Mouse (Mus musculus) brain, embryonic 14.5 days (tissue): ENCODE results near the gene Otub1.

Source experiments
- CTCF ChIP-seq: fragments of 200-500 bp; IDR thresholded peaks from 2 replicates; pipeline ENCODE4 v1.5.1; 2012; ENCODE audit warnings: inconsistent platforms, mild to moderate bottlenecking, moderate library complexity, borderline replicate concordance; ENCODE audit not compliant: insufficient read depth, insufficient read length; ENCODE audit errors: extremely low read depth
- POLR2A ChIP-seq: fragments of 200-500 bp; IDR thresholded peaks from 2 replicates; pipeline ENCODE4 v1.6.1; 2012; ENCODE audit warnings: mild to moderate bottlenecking, inconsistent platforms, borderline replicate concordance; ENCODE audit not compliant: poor library complexity, insufficient read depth, insufficient read length, severe bottlenecking; ENCODE audit errors: extremely low read depth

DNA sequence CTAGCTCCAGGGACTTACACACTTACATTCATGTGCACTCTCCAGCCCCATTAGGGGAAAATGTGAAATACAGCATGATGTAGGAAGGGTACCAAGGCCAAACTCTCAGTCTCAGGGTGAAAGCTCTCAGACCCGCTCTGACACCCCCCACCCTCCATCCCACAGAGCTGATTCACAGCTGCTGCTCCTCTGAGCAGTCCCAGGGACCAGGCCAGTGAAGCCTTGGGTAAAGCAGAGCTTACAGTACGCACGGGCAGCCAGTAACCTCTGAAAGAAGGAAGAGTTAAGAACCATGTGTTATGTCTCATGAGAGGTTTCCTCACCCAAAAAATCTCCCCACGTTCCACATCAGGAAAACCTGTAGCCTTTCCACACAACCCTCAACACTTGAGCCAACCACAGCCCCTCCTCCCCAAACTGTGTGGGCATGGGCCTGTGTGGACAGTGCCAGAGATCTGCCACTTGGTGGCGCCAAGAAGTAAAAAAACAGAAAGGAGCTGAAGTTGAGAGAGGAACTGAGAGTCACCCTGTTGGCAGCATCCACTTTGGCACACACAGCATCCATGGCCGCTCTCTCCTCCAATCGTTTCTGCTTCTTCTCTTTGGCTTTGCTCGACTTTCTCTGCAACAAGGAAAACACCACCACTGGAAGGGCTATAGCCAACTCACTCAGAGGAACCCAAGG, 28.6 kb upstream of the Otub1 start:
- peak; percentile 84 for TF ChIP-seq CTCF
- no peak for TF ChIP-seq POLR2A
